Mouse (Mus musculus) heart, adult 2 months (tissue): Measurements from ENCODE around the gene Sntb2. TPM values are rescaled to one million over a fixed set of nuclear protein-coding genes. Genes with fewer than 3 reads are reported as not detected.

Experiments
- DNase-seq, 2 experiments: peaks; one replicate each; pipeline ENCODE4 v3.0.0; 2021
- H3K27ac ChIP-seq: fragments of 200-600 bp; 2 replicates; pipeline ENCODE4 v1.8.1; 2022
- H3K27me3 ChIP-seq: fragments of 200-500 bp; 2 replicates; pipeline ENCODE4 v1.6.1; 2012; ENCODE audit warnings: mild to moderate bottlenecking, low read length, inconsistent platforms, mixed read lengths; ENCODE audit not compliant: control insufficient read depth, insufficient read depth
- H3K36me3 ChIP-seq: fragments of 200-500 bp; 2 replicates; pipeline ENCODE4 v1.6.1; 2012; ENCODE audit warnings: low read length, inconsistent platforms; ENCODE audit not compliant: control insufficient read depth, insufficient read depth
- H3K4me1 ChIP-seq: fragments of 200-500 bp; 2 replicates; pipeline ENCODE4 v1.6.1; 2011; ENCODE audit warnings: low read length; ENCODE audit not compliant: control insufficient read depth, insufficient read depth
- H3K4me3 ChIP-seq: fragments of 200-600 bp; 2 replicates; pipeline ENCODE4 v1.8.1; 2022
- H3K79me2 ChIP-seq: fragments of 200-500 bp; replicated peaks from 2 replicates; pipeline ENCODE4 v1.6.1; 2012; ENCODE audit warnings: mild to moderate bottlenecking, inconsistent platforms, low read length, moderate library complexity, mixed read lengths; ENCODE audit not compliant: control insufficient read depth, insufficient read depth
- H3K9ac ChIP-seq: fragments of 200-500 bp; 2 replicates; pipeline ENCODE4 v1.6.1; 2012; ENCODE audit warnings: low read depth, mild to moderate bottlenecking, control low read depth, inconsistent platforms, low read length, mixed read lengths
- CTCF ChIP-seq: fragments of 200-600 bp; IDR thresholded peaks from 2 replicates; pipeline ENCODE4 v1.8.1; 2022; ENCODE audit warnings: antibody characterized with exemption, mild to moderate bottlenecking, moderate library complexity
- EP300 ChIP-seq: fragments of 200-500 bp; IDR thresholded peaks from 2 replicates; pipeline ENCODE4 v1.6.1; 2011; ENCODE audit warnings: low read depth, low read length, control low read depth; ENCODE audit not compliant: insufficient read depth
- POLR2A ChIP-seq: fragments of 200-500 bp; IDR thresholded peaks from 2 replicates; pipeline ENCODE4 v1.6.1; 2011; ENCODE audit warnings: mild to moderate bottlenecking, low read depth, low read length, control low read depth; ENCODE audit not compliant: insufficient read depth
- WGBS: fragments of 180-500 bp; shearing (Covaris S2); methylation state at CpG from one replicate; pipeline ENCODE4 v1.1.7; 2018; 5-methylcytosine and 5-hydroxymethylcytosine counted together
- intact Hi-C: fragments of 180-260 bp; cut with DNase I; formaldehyde crosslinking; loops from one replicate; pipeline ENCODE4 v1.15.1; 2025
- polyA plus RNA-seq: library from polyadenylated mRNA; depleted of rRNA; stranded (reverse); fragments of >200 nt; gene quantifications from 2 replicates; pipeline ENCODE4 v1.2.3, GENCODE M21; 2012
- total RNA-seq, 2 experiments: library from RNA; stranded (reverse); gene quantifications; 2 replicates each; pipeline ENCODE4 v1.2.3; 2021

Sntb2 gene
- total and polyA plus RNA-seq, 3 experiments: 4.5 to 10.7 (median 10.0) TPM

GRCm38 (mm10) chr8:106933506-106934143, 1.9 kb upstream of the Sntb2 start:
- H3K79me2 ChIP-seq: peaks cover 1% of the 10 kb centered on the region; the same call in 1 of the 2 replicates
- H3K27ac ChIP-seq: no peak overlapping the region
- peaks cover 10% of the 10 kb centered on the region for H3K4me1 ChIP-seq
- no peaks in the 10 kb centered on the region for H3K36me3 ChIP-seq
- TF ChIP-seq CTCF: no peak
- no peak for TF ChIP-seq EP300
- no peak for TF ChIP-seq POLR2A
- no peak for DNase-seq
- no peaks in the 10 kb centered on the region for H3K27me3 ChIP-seq
- intact Hi-C loops: loop anchor here (2.0 kb wide), 2 partner anchors 39 to 69 kb away; no protein-coding TSS in a partner anchor
- no peak overlapping the region for H3K4me3 ChIP-seq
- WGBS: 95% methylated on average over 4 of the region's 4 CpGs
- no peak overlapping the region for H3K9ac ChIP-seq

- peaks cover 2% of the 10 kb centered on the region; the same call in 1 of the 2 replicates for H3K36me3 ChIP-seq
- intact Hi-C loops: loop anchor here (2.0 kb wide), 2 partner anchors 38 to 68 kb away; no protein-coding TSS in a partner anchor
- whole genome bisulfite sequencing: 84% methylated on average over 16 of the region's 16 CpGs
These were observed 1.1 kb upstream of the Sntb2 start for GRCm38 (mm10) chr8:106934226-106934977.

GRCm38 (mm10) chr8:106935899-106936477, 438 bp downstream of the Sntb2 start:
- H3K79me2 ChIP-seq: peaks cover 4% of the 10 kb centered on the region
- H3K27ac ChIP-seq: peak overlapping the region; percentile 96
- no peaks in the 10 kb centered on the region for H3K27me3 ChIP-seq
- peaks cover 11% of the 10 kb centered on the region for H3K4me1 ChIP-seq
- peaks cover 2% of the 10 kb centered on the region; the same call in 1 of the 2 replicates for H3K36me3 ChIP-seq
- peak overlapping the region; percentile 86 for H3K9ac ChIP-seq
- under 1% methylated on average over 73 of the region's 76 CpGs for WGBS
- TF ChIP-seq EP300 (no peak), CTCF (peak; percentile 8; the same call in 1 of the 2 replicates)
- DNase-seq: peak; percentile 77 to 81
- peak overlapping the region; percentile 86 for H3K4me3 ChIP-seq
- intact Hi-C loops: loop anchor here (2.0 kb wide), 2 partner anchors 37 to 67 kb away; no protein-coding TSS in a partner anchor

More at GRCm38 (mm10) chr8:106934226-106934977, 1.1 kb upstream of the Sntb2 start:
- DNase-seq: no peak
- H3K4me1 ChIP-seq: peaks cover 9% of the 10 kb centered on the region
- no peaks in the 10 kb centered on the region for H3K27me3 ChIP-seq
- H3K27ac ChIP-seq: no peak overlapping the region
- H3K4me3 ChIP-seq: no peak overlapping the region
- H3K9ac ChIP-seq: no peak overlapping the region
- peaks cover 1% of the 10 kb centered on the region; the same call in 1 of the 2 replicates for H3K79me2 ChIP-seq
- TF ChIP-seq CTCF (no peak), EP300 (no peak), POLR2A (no peak)

- Histone ChIP-seq H3K27me3 (no peaks in the 10 kb centered on the region), H3K27ac (peak overlapping the region; percentile 96), H3K36me3 (peaks cover 2% of the 10 kb centered on the region; the same call in 1 of the 2 replicates), H3K4me3 (peak overlapping the region; percentile 86), H3K4me1 (peaks cover 15% of the 10 kb centered on the region), H3K79me2 (peaks cover 4% of the 10 kb centered on the region), H3K9ac (peak overlapping the region; percentile 86)
- DNase-seq: peak; percentile 53 to 66
- intact Hi-C loops: no loop called here
- 0 out of 2 replicates have a peak, but pooled peaks have one; percentile 31 for TF ChIP-seq POLR2A
- TF ChIP-seq CTCF: no peak
- under 1% methylated on average over 26 of the region's 26 CpGs for WGBS
These were observed 1.0 kb downstream of the Sntb2 start for GRCm38 (mm10) chr8:106936478-106937051.

- Histone ChIP-seq H3K79me2 (peaks cover 4% of the 10 kb centered on the region), H3K4me1 (peaks cover 11% of the 10 kb centered on the region), H3K27me3 (no peaks in the 10 kb centered on the region), H3K36me3 (peaks cover 2% of the 10 kb centered on the region; the same call in 1 of the 2 replicates), H3K9ac (peak overlapping the region; percentile 86), H3K4me3 (peak overlapping the region; percentile 86), H3K27ac (peak overlapping the region; percentile 96)
- DNase-seq: peak in 1 of 2 experiments; percentile 11
- TF ChIP-seq EP300 (no peak), CTCF (no peak), POLR2A (no peak)
- intact Hi-C loops: no loop called here
- 26% methylated on average over 14 of the region's 14 CpGs for WGBS
These were observed 1.7 kb downstream of the Sntb2 start for GRCm38 (mm10) chr8:106937081-106937800.
